In genomic region chr10:80502291-80502690, GRCm38 (mm10) we compare ENCODE assay signal across 16 mouse cellular contexts. TPM values are rescaled to one million over a fixed set of nuclear protein-coding genes. Genes with fewer than 3 reads are reported as not detected.
"Had no signal": no experiment of that assay in that cellular context is flagged by ENCODE, and none has a peak within 500 bp of the region (broad histone marks: within the 10 kb centered on the region; RNA-seq: fewer than 3 reads in every experiment).

No protein-coding gene starts in this region.

- DNase-seq: kidney, adult 8-10 months; kidney, postnatal 25 days; liver; liver, embryonic 13.5 days; liver, postnatal 0 days; lung, postnatal 14 days; midbrain, embryonic 14.5 days; thymus, postnatal 4 days had no signal

- H3K9ac ChIP-seq: limb, embryonic 12.5 days; liver, embryonic 13.5 days; liver, postnatal 0 days; lung, embryonic 15.5 days; neural tube, embryonic 13.5 days had no signal

- H3K36me3 ChIP-seq: limb, embryonic 12.5 days; liver, embryonic 13.5 days; lung, embryonic 15.5 days; neural tube, embryonic 13.5 days had no signal

- ATAC-seq: liver, postnatal 0 days had no signal

- H3K4me1 ChIP-seq: neural tube, embryonic 13.5 days had no signal

- H3K27ac ChIP-seq: left cerebral cortex, adult 2 months; limb, embryonic 12.5 days; liver, embryonic 13.5 days; lung, embryonic 15.5 days; macrophage; neural tube, embryonic 13.5 days; stomach, postnatal 0 days had no signal

- H3K9me3 ChIP-seq: limb, embryonic 12.5 days; liver, embryonic 13.5 days; lung, embryonic 15.5 days; megakaryocyte, embryonic 14.5 days; neural tube, embryonic 13.5 days had no signal

- H3K4me3 ChIP-seq: left cerebral cortex, adult 2 months; liver, embryonic 13.5 days; lung, embryonic 15.5 days; neural tube, embryonic 13.5 days had no signal

- H3K4me2 ChIP-seq: limb, embryonic 12.5 days; liver, embryonic 13.5 days; lung, embryonic 15.5 days; neural tube, embryonic 13.5 days had no signal

RNA-seq across cellular contexts. Expression of gene Onecut3, which starts 7.7 kb away (rescaled TPM):
- polyA plus RNA-seq: kidney, embryonic 16.5 days; limb, embryonic 12.5 days; liver, postnatal 0 days; lung, embryonic 15.5 days; macrophage had no signal

RNA-seq across cellular contexts. Expression of gene Atp8b3, which starts 36.6 kb away (rescaled TPM):
- polyA plus RNA-seq: liver, postnatal 0 days; macrophage had no signal
